Mouse (Mus musculus) CD4-positive naive resting alpha-beta T cell, adult 57 days (primary cell): ENCODE results near the gene Ccdc120. TPM values are rescaled to one million over a fixed set of nuclear protein-coding genes. Genes with fewer than 3 reads are reported as not detected.

Source experiments
- total RNA-seq: library from RNA; stranded (reverse); gene quantifications from one replicate; pipeline ENCODE4 v1.2.4, GENCODE M21; 2023

Gene Ccdc120
- not detected for total RNA-seq

GRCm38 (mm10) chrX:7750432-7751116 is at the start of gene Ccdc120:
TSS of gene Ccdc120 (minus strand) at chrX:7750905.

GRCm38 (mm10) chrX:7789542-7790136 is 38.9 kb upstream of the Ccdc120 start, which contains the start of gene Gripap1:
TSS of gene Gripap1 (plus strand) at chrX:7789765.

GRCm38 (mm10) chrX:7762137-7762920 is 11.6 kb upstream of the Ccdc120 start, which contains the start of gene Tfe3:
TSS of gene Tfe3 (plus strand) at chrX:7762560.

GRCm38 (mm10) chrX:7728215-7728921 is 22.3 kb downstream of the Ccdc120 start, which contains the start of gene Praf2:
TSS of gene Praf2 (plus strand) at chrX:7728439.

GRCm38 (mm10) chrX:7721514-7722281 is 29.0 kb downstream of the Ccdc120 start, which contains the start of gene Gm45208:
TSS of gene Gm45208 (plus strand) at chrX:7722245.

GRCm38 (mm10) chrX:7714135-7714899 is 36.4 kb downstream of the Ccdc120 start, which contains the start of gene Wdr45:
TSS of gene Wdr45 (plus strand) at chrX:7714333.

GRCm38 (mm10) chrX:7696954-7697381 is 53.7 kb downstream of the Ccdc120 start, which contains the start of gene Gpkow:
TSS of gene Gpkow (plus strand) at chrX:7697131.

Other genes with a start within 250 kb of the Ccdc120 start
- 8.7 TPM for gene Foxp3, start 177.3 kb downstream of the Ccdc120 start, total RNA-seq
- 20.0 TPM for gene Ppp1r3f, start 176.6 kb downstream of the Ccdc120 start, total RNA-seq
- gene Ccdc22, start 145.4 kb downstream of the Ccdc120 start, total RNA-seq: 29.4 TPM
- gene Cacna1f, start 143.8 kb downstream of the Ccdc120 start, total RNA-seq: not detected
- gene Syp, start 112.4 kb downstream of the Ccdc120 start, total RNA-seq: 1.5 TPM
- 30.8 TPM for gene Prickle3, start 93.6 kb downstream of the Ccdc120 start, total RNA-seq
- 34.6 TPM for gene Plp2, start 79.5 kb downstream of the Ccdc120 start, total RNA-seq
- not detected for gene Magix, start 69.7 kb downstream of the Ccdc120 start, total RNA-seq
- gene Gpkow, start 53.8 kb downstream of the Ccdc120 start, total RNA-seq: 47.3 TPM
- gene Wdr45, start 36.6 kb downstream of the Ccdc120 start, total RNA-seq: 105 TPM
- gene Gm45208, start 28.7 kb downstream of the Ccdc120 start, total RNA-seq: not detected
- 16.9 TPM for gene Praf2, start 22.5 kb downstream of the Ccdc120 start, total RNA-seq
- 22.6 TPM for gene Tfe3, start 11.7 kb upstream of the Ccdc120 start, total RNA-seq
- gene Gripap1, start 38.9 kb upstream of the Ccdc120 start, total RNA-seq: 150 TPM
- 1.2 TPM for gene Kcnd1, start 71.4 kb upstream of the Ccdc120 start, total RNA-seq
- gene Otud5, start 90.5 kb upstream of the Ccdc120 start, total RNA-seq: 205 TPM
- gene Pim2, start 127.4 kb upstream of the Ccdc120 start, total RNA-seq: 56.9 TPM
- 24.8 TPM for gene Slc35a2, start 133.1 kb upstream of the Ccdc120 start, total RNA-seq
- 83.4 TPM for gene Pqbp1, start 148.4 kb upstream of the Ccdc120 start, total RNA-seq
- gene Timm17b, start 148.5 kb upstream of the Ccdc120 start, total RNA-seq: 37.8 TPM
- not detected for gene Gm10491, start 156.9 kb upstream of the Ccdc120 start, total RNA-seq
- gene Gm10490, start 158.6 kb upstream of the Ccdc120 start, total RNA-seq: not detected
- gene Pcsk1n, start 168.9 kb upstream of the Ccdc120 start, total RNA-seq: not detected
- gene Eras, start 177.7 kb upstream of the Ccdc120 start, total RNA-seq: not detected
- gene Hdac6, start 197.0 kb upstream of the Ccdc120 start, total RNA-seq: 17.9 TPM
- gene Gata1, start 227.2 kb upstream of the Ccdc120 start, total RNA-seq: 3.3 TPM